Mouse (Mus musculus): ENCODE results near the gene Lrrc20.

DNA sequence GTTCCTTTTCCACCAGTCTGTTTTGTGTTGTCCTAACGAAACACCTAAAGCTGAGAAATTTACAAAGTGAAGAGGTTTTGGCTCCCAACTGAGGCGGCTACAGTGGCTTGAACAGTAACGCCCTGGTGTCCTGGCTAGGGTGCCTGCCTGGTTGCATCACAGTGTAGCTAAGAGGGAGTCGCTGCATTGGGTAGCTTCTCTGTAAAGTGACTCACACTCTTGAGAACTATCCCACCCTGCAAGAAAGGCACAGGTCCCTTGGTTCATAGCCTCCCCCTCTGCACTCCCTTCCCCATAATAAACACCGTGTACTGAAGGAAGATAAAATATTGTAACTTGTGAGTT, 61.4 kb downstream of the Lrrc20 start:
- no peak for TF ChIP-seq POLR2A (IDR thresholded peaks at IDR 0.05; ENCODE audit: borderline replicate concordance, control insufficient read depth, low read depth, low read length)
- no peak for TF ChIP-seq CTCF (IDR thresholded peaks at IDR 0.05; ENCODE audit: control insufficient read depth, insufficient read depth, low read length)

All from bone marrow, adult 2 months (tissue).